Mouse (Mus musculus) heart, embryonic 14.5 days (tissue): ENCODE measurements around the gene Rnf180. TPM values are rescaled to one million over a fixed set of nuclear protein-coding genes. Genes with fewer than 3 reads are reported as not detected.

Experiments used
- polyA plus RNA-seq: library from polyadenylated mRNA; unstranded; fragments of >200 nt; fragmentation: Nextera tagmentation; extraction: Ambion mirVana; gene quantifications from 2 replicates; pipeline ENCODE4 v1.2.1, GENCODE M21; 2014

Rnf180 gene
- polyA plus RNA-seq, 1 experiment from 2014 or later = 2.9 TPM

Other genes starting within 250 kb of the Rnf180 start
- gene Rgs7bp, start 239.9 kb downstream of the Rnf180 start, polyA plus RNA-seq = 3.7 and 3.8 TPM in 2 replicates
- gene 4933425L06Rik, start 212.7 kb downstream of the Rnf180 start, polyA plus RNA-seq = not detected in 2 replicates
- not detected in 2 replicates for gene Htr1a, start 148.8 kb upstream of the Rnf180 start, polyA plus RNA-seq